Mouse (Mus musculus) cerebellum, postnatal 14 days (tissue): ENCODE results near the gene Gm11549.

Experiments used
- DNase-seq, 2 experiments: peaks; one replicate each; pipeline ENCODE4 v3.0.0; 2021; ENCODE audit warnings: mixed read lengths in 2 of 2

Gm11549 gene

DNA sequence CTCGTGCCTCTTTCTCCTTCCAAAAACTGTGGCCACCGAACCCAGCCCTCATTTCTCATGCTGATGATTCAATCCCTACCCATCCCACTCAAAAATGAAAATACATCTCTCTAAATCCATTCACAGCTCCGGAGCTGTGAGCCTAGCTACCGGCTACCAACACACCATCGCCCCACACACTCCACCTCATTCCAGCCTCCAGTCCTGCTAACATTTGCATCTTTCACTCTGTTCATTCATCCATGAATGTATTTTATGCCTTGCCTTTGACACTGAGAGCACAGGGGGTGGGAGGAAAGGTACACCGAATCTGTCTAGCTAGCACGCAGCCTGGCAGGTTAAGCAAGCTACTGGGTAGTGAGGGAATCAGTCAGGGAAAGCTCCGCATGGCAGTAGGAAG is 42.8 kb downstream of the Gm11549 start:
- no peak for DNase-seq

DNA sequence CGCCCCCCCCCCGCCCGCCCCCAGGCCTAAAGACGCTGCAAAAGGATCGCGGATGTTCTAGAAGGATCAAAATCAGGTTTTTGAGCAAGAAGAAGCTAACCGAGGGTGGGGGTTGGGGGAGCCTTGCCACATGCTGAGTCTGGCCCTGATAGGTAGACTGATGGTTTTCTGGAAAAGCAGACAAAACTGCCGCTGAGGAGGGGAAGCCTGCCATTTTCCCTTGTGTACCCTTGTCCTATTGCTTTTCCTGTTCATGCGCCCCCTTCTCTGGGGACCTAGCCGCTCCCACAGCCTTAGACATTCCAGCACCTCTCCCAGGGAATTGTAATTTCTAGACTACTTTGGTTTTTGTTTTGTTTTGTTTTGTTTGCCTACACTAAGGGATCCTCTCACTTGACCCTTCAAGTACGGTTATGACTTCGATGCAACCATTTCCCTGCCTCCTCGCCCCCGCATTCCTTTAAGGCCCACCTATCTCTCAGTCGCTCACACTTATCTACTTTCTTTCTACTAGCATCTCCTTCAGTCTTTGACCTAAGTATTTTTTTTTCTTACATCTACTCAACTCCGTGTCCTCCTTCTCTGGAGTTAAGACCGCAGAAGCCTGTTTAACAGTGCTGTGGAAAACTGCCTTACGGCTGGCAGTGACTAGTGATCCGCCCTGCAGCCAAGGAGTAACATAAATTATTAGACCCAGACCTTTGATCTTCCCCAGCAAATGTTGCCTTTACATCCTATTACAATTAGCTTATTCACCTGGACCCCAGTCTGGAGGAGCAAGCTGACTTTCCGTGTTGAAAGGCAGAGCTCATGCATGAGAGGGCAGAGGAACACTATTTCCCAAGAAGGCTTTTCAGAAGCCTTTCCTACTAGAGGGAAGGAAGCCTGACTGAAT is 45.1 kb downstream of the Gm11549 start:
- DNase-seq = peak; percentile 27 to 39

DNA sequence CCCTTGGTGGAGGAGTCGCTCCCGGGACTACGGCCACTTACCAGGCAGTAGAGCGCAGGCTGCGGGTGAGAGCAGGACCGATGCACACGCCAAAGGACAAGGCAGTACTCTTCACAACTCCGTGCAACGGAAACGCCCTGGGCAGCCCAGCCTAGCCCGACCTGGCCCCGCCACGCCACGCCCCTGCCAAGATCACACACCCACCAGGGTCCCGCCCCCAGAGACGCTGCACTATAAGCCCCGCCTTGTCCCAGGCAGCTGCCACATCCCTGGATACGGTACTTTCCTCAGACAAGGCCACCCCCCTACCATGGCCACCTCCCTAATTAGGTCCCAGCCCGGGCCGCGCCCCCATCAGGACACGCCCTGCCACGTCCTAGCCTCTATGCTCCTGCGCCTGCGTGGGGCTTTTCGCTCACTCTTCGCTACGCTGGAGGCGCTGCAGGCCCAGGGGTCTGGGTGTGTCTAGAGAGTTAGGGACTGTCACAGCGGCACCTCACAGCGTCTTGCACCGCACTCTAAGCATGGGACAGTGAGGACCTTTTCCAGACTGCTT is 46.0 kb downstream of the Gm11549 start, which contains the start of the genes Anxa5 and 1810062G17Rik:
Anxa5 (minus strand) TSS at position 363 of the 556 bp plus-strand sequence.
1810062G17Rik (plus strand) TSS at position 406 of the 556 bp plus-strand sequence.
- DNase-seq = peak; percentile 85

DNA sequence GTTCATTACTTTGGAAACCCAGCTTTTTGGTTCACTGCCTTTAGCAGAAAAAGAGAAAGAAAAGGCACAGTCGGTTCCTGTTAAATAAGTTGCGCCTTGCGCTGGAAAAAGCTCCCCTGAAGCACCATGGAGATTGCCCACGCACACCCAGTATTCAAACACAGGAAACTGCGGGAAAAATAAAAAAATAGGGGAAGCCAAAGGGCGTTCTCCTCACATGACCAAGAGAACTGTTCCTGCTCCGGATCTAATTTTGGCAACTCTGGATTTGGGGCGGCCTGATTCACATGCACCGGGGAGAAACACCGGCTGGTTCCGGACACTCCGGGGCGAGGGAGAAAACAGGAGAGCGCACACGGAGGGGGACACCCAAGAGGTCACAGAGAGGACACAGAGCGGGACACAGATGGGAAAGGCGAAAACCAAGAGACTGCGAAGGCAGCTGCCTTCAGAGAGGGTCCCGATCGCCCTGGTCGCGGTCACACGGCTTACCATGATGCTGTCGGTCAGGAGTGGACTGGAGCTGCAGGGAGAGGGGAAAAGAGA is 46.6 kb downstream of the Gm11549 start:
- no peak for DNase-seq

DNA sequence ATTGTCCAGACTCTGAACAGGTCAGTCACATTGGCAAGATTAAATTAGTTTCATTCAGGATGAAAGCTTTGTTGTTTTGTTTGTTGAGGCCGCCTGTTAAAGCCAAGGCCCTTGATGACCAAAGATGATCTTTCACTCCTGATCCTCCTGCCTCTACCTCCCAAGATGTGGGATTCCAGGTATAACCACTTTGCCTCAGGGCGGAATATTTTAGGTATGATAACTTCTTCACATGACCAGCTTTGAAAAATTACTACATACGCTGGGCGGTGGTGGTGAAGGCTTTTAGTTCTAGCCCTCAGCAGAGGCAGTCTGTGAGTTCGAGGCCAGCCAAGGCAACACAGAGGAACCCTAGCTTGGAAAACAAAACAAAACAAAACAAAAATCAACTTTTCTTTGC is 47.2 kb downstream of the Gm11549 start:
- no peak for DNase-seq

DNA sequence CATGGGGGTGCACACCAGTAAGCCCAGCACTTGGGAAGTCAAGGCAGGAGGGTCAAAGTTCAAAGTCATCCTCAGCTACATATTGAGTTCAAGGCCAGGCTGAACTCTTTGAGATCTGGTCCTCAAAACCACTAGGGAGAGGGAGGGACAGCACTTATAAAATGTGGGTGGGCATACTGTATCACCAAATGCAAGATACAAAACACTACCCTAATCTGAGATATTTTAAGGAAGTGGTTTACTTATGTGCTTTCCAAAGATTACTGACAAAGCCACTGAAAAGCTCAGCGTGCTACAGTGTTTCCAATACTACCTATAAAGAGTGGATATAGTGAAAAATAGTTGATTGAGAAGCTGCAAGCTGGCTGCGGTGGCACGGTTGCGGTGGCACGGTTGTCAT is 48.4 kb downstream of the Gm11549 start:
- DNase-seq = no peak

DNA sequence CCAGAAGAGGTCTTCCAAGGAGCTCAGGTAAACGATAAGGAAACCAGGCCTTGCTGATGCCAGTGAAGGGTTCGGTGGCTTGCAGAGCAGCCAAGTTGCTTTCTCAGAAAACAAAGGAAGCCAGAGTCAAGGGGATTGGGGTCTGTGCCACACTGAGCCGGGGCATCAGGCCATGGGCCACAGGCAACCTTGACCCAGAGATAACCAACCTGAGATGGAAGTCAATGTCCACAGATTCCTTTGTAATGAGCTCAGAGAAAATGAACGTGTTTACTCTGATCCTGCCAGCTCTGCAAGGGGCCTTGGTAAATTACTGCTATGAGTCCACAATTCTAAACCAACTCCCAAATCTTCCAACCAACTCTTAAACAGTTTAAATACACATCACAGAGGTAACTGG is 49.8 kb downstream of the Gm11549 start:
- no peak for DNase-seq

DNA sequence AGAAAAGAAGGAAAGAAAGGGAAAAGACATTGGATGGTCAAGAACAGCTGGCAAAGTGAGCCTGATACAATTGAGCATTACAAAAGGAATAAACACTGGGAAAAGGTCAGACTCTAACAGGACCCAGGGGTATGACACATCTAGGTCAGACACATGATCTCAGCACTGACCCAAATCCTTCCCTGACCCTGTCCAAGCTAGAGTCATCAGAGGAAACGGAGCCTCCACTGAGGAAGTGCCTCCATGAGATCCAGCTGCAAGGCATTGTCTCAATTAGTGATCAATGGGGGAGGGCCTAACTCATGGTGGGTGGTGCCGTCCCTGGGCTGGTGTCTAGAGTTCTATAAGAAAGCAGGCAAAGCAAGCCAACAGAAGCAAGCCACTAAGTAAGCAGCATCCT is 52.7 kb downstream of the Gm11549 start:
- no peak for DNase-seq

DNA sequence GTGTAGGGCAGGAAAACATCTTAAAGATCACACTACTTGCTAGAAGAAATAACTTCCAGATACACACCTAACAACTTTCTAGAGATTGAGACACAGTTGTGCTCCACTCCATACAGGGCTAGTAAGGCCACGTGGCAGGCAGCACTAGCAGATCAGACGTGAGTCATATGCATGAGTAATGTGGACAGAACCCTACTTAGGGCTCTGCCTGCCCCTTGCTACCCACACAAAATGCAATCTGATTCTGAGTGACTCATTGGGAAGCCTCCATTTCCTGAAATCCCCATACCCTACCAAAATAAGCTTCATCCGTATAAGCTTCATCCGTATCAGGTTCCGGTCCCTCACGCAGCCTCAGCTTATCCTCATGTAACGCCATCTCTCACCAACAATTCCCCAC is 54.0 kb downstream of the Gm11549 start:
- no peak for DNase-seq

DNA sequence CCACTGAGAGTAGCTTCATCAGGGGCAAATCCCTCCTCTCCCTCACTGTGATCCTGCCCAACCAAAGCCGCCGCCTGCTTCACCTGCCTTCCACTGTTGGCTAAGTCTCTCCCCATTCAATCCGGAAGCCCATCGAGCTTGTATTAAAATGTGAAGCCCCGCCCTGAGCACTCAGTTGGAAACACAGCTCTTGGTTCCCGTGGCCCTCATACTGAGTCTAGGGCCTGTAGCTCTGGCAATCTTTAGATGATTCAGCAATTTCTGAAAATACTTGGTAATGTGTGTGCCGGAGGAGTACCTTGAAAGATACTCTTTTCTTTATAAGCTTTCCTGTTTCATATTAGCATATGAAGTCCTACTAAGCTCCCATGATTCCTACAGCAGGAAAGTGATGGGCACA is 56.1 kb downstream of the Gm11549 start:
- DNase-seq = no peak
